Mouse (Mus musculus): ENCODE data around the gene Doc2a. TPM values are rescaled to one million over a fixed set of nuclear protein-coding genes. Genes with fewer than 3 reads are reported as not detected.

Doc2a gene
- polyA plus RNA-seq, 1 experiment from 2014 or later: 0.15 TPM

- TF ChIP-seq CTCF (IDR thresholded peaks at IDR 0.05; ENCODE audit: low read depth): peak; percentile 44
- no peak for TF ChIP-seq EP300 (optimal IDR thresholded peaks at IDR 0.05)
- Histone ChIP-seq H3K4me1 (replicated peaks; ENCODE audit: control insufficient read depth, insufficient read depth) (0 out of 2 replicates have a peak, but pooled peaks cover 4% of the 10 kb centered on the region), H3K9me3 (ENCODE audit: control insufficient read depth, low read length) (no peaks in the 10 kb centered on the region), H3K9ac (ENCODE audit: low read length) (peak overlapping the region; percentile 60), H3K4me3 (ENCODE audit: low read depth, low read length) (peak overlapping the region; percentile 55), H3K27me3 (ENCODE audit: control insufficient read depth, insufficient read depth, low read length) (no peaks in the 10 kb centered on the region), H3K4me2 (replicated peaks; ENCODE audit: low read depth) (peak overlapping the region; percentile 69), H3K36me3 (ENCODE audit: control insufficient read depth, insufficient read depth, low read length) (no peaks in the 10 kb centered on the region), H3K27ac (replicated peaks) (peak overlapping the region; percentile 41; the same call in 1 of the 2 replicates)
- DNase-seq (ENCODE audit: low spot score) (peak; percentile 87), ATAC-seq (ENCODE audit: low FRiP score, low TSS enrichment) (peak; percentile 84)
- WGBS: 0% methylated on average over 38 of the region's 43 CpGs
These were observed 38.3 kb upstream of the Doc2a start for GRCm38 (mm10) chr7:126808703-126809455.

GRCm38 (mm10) chr7:126809723-126810369 lies 37.4 kb upstream of the Doc2a start:
- Histone ChIP-seq H3K9ac (ENCODE audit: low read length) (no peak overlapping the region), H3K4me2 (replicated peaks; ENCODE audit: low read depth) (no peak overlapping the region; the same call in 1 of the 2 replicates), H3K9me3 (ENCODE audit: control insufficient read depth, low read length) (no peaks in the 10 kb centered on the region), H3K4me3 (ENCODE audit: low read depth, low read length) (no peak overlapping the region), H3K27me3 (ENCODE audit: control insufficient read depth, insufficient read depth, low read length) (no peaks in the 10 kb centered on the region), H3K36me3 (ENCODE audit: control insufficient read depth, insufficient read depth, low read length) (no peaks in the 10 kb centered on the region), H3K27ac (replicated peaks) (no peak overlapping the region), H3K4me1 (replicated peaks; ENCODE audit: control insufficient read depth, insufficient read depth) (0 out of 2 replicates have a peak, but pooled peaks cover 4% of the 10 kb centered on the region)
- ATAC-seq (ENCODE audit: low FRiP score, low TSS enrichment): no peak
- no peak for DNase-seq (ENCODE audit: low spot score)
- TF ChIP-seq CTCF (IDR thresholded peaks at IDR 0.05; ENCODE audit: low read depth) (no peak), EP300 (optimal IDR thresholded peaks at IDR 0.05) (no peak)
- WGBS: 40% methylated on average over 5 of the region's 5 CpGs

- Histone ChIP-seq H3K4me2 (replicated peaks; ENCODE audit: low read depth) (no peak overlapping the region), H3K4me3 (ENCODE audit: low read depth, low read length) (no peak overlapping the region), H3K27me3 (ENCODE audit: control insufficient read depth, insufficient read depth, low read length) (no peaks in the 10 kb centered on the region), H3K27ac (replicated peaks) (no peak overlapping the region), H3K36me3 (ENCODE audit: control insufficient read depth, insufficient read depth, low read length) (no peaks in the 10 kb centered on the region), H3K9ac (ENCODE audit: low read length) (no peak overlapping the region), H3K4me1 (replicated peaks; ENCODE audit: control insufficient read depth, insufficient read depth) (no peaks in the 10 kb centered on the region), H3K9me3 (ENCODE audit: control insufficient read depth, low read length) (no peaks in the 10 kb centered on the region)
- DNase-seq (ENCODE audit: low spot score) (no peak), ATAC-seq (ENCODE audit: low FRiP score, low TSS enrichment) (no peak)
- TF ChIP-seq EP300 (optimal IDR thresholded peaks at IDR 0.05) (no peak), CTCF (IDR thresholded peaks at IDR 0.05; ENCODE audit: low read depth) (no peak)
- 63% methylated on average over 8 of the region's 8 CpGs for WGBS
These were observed 31.4 kb upstream of the Doc2a start for GRCm38 (mm10) chr7:126815726-126816222.

DNA sequence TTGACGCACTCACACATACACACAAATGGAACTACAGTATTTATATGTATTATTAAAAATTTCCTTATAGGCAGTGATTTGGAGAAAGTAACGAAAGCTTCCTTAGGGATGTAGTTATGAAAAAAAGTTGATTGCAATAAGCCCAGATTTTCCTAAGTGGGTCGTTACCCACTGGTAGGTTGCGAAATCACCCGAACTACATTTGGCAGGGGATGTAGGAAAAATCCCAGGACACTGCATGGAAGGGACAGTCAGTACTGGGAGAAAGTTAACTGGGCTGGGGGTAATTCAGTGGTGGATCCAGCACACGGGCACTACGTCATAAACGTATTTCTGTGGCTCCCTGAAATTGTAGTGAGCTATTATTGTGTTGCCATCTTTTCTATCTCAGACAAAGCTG lies 30.7 kb upstream of the Doc2a start:
- no peaks in the 10 kb centered on the region for H3K9me3 ChIP-seq (ENCODE audit: control insufficient read depth, low read length)
- H3K4me2 ChIP-seq (replicated peaks; ENCODE audit: low read depth): no peak overlapping the region
- no peaks in the 10 kb centered on the region for H3K36me3 ChIP-seq (ENCODE audit: control insufficient read depth, insufficient read depth, low read length)
- no peaks in the 10 kb centered on the region for H3K4me1 ChIP-seq (replicated peaks; ENCODE audit: control insufficient read depth, insufficient read depth)
- no peak overlapping the region for H3K4me3 ChIP-seq (ENCODE audit: low read depth, low read length)
- H3K27me3 ChIP-seq (ENCODE audit: control insufficient read depth, insufficient read depth, low read length): no peaks in the 10 kb centered on the region
- TF ChIP-seq CTCF (IDR thresholded peaks at IDR 0.05; ENCODE audit: low read depth) (no peak), EP300 (optimal IDR thresholded peaks at IDR 0.05) (no peak)
- H3K27ac ChIP-seq (replicated peaks): no peak overlapping the region
- no peak for DNase-seq (ENCODE audit: low spot score)
- no peak overlapping the region for H3K9ac ChIP-seq (ENCODE audit: low read length)
- 75% methylated on average over 8 of the region's 8 CpGs for WGBS
- no peak for ATAC-seq (ENCODE audit: low FRiP score, low TSS enrichment)

DNA sequence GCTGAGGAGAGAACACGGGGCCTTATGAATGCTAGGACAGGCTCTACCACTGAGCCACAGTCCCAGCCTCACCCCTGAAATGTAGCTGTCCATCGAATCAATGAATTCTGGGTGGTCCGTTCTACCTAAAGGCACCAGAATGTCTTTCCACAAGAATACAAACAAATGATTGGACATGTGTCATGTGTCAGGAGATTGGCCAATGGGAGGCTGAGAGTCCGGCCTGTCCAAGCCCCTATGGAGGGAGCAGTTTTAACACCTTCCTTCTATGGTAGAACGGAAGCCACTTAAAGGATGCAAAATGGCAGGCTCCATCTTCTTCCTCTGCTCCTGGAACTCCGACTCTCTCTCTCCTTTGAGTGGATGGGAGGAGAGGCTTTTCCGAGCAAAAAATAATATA lies 29.6 kb upstream of the Doc2a start:
- Histone ChIP-seq H3K9ac (ENCODE audit: low read length) (no peak overlapping the region), H3K4me3 (ENCODE audit: low read depth, low read length) (no peak overlapping the region), H3K9me3 (ENCODE audit: control insufficient read depth, low read length) (no peaks in the 10 kb centered on the region), H3K36me3 (ENCODE audit: control insufficient read depth, insufficient read depth, low read length) (no peaks in the 10 kb centered on the region), H3K27me3 (ENCODE audit: control insufficient read depth, insufficient read depth, low read length) (no peaks in the 10 kb centered on the region), H3K27ac (replicated peaks) (no peak overlapping the region), H3K4me1 (replicated peaks; ENCODE audit: control insufficient read depth, insufficient read depth) (no peaks in the 10 kb centered on the region), H3K4me2 (replicated peaks; ENCODE audit: low read depth) (no peak overlapping the region)
- no peak for ATAC-seq (ENCODE audit: low FRiP score, low TSS enrichment)
- 83% methylated on average over 7 of the region's 7 CpGs for WGBS
- TF ChIP-seq CTCF (IDR thresholded peaks at IDR 0.05; ENCODE audit: low read depth) (no peak), EP300 (optimal IDR thresholded peaks at IDR 0.05) (no peak)
- no peak for DNase-seq (ENCODE audit: low spot score)

DNA sequence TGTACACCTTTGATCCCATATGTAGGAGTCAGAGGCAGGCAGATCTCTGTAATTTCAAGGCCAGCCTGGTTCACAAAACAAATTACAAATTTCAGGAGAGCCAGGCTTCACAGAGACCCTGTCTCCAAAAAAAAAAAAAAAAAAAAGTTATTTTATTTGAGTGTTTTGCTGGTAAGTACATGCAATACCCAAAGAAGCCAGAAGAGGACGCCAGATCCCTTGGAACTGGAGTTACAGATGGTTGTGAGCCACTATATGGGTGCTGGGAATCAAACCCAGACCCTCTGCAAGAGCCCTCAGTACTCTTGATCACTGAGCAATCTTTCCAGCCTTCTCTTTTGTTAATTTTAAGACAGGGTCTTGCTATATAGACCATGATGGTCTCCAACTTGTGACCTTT lies 28.4 kb upstream of the Doc2a start:
- no peaks in the 10 kb centered on the region for H3K36me3 ChIP-seq (ENCODE audit: control insufficient read depth, insufficient read depth, low read length)
- no peak overlapping the region for H3K27ac ChIP-seq (replicated peaks)
- H3K9ac ChIP-seq (ENCODE audit: low read length): no peak overlapping the region
- no peaks in the 10 kb centered on the region for H3K9me3 ChIP-seq (ENCODE audit: control insufficient read depth, low read length)
- H3K4me1 ChIP-seq (replicated peaks; ENCODE audit: control insufficient read depth, insufficient read depth): no peaks in the 10 kb centered on the region
- H3K4me3 ChIP-seq (ENCODE audit: low read depth, low read length): no peak overlapping the region
- H3K4me2 ChIP-seq (replicated peaks; ENCODE audit: low read depth): no peak overlapping the region
- DNase-seq (ENCODE audit: low spot score) (no peak), ATAC-seq (ENCODE audit: low FRiP score, low TSS enrichment) (no peak)
- WGBS: 23% methylated on average over 1 of the region's 1 CpGs
- TF ChIP-seq CTCF (IDR thresholded peaks at IDR 0.05; ENCODE audit: low read depth): peak; percentile 39
- no peak for TF ChIP-seq EP300 (optimal IDR thresholded peaks at IDR 0.05)
- peaks cover 2% of the 10 kb centered on the region; the same call in 1 of the 2 replicates for H3K27me3 ChIP-seq (ENCODE audit: control insufficient read depth, insufficient read depth, low read length)
